Mouse (Mus musculus) heart, adult 11 months (tissue): ENCODE data around the gene Abhd10.

Source experiments
- DNase-seq: peaks from one replicate; pipeline ENCODE4 v3.0.0; 2022

Abhd10 gene

DNA sequence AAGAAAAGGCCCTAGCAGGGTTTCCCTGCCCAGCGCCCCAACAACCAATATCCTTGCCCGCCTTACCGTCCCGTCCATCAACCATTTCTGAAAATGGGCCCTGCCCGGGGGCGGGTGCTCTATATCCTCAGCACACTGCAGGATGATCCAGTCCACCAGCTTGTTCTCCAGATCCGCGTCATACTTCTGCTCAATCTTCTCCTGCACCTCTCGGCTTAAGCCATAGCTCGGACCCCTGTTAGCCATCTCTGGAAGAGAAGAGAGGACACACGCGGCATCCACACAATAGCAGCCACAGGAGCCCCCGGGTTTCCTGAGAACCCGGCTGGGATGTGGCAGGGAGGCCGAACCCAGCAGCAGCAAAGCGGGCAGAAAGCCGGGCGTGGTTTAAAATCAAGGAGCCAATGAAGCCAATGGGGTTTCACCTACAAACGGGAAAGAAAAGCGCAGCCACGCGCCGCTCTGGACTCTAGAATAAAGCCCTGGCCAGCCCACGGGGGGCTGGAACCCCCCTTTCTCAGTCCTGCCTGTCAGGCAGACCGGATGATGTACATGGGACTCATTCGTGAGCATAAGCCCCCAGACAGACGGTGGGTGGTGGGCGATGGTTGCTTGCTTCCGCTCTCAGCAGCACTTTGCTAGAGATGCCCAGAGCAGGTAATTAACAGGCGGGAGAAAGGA, 18.6 kb downstream of the Abhd10 start, which contains the start of gene Tagln3:
Gene Tagln3 (minus strand): TSS at position 548 of the 681 bp plus-strand sequence.
- DNase-seq = peak; percentile 87

DNA sequence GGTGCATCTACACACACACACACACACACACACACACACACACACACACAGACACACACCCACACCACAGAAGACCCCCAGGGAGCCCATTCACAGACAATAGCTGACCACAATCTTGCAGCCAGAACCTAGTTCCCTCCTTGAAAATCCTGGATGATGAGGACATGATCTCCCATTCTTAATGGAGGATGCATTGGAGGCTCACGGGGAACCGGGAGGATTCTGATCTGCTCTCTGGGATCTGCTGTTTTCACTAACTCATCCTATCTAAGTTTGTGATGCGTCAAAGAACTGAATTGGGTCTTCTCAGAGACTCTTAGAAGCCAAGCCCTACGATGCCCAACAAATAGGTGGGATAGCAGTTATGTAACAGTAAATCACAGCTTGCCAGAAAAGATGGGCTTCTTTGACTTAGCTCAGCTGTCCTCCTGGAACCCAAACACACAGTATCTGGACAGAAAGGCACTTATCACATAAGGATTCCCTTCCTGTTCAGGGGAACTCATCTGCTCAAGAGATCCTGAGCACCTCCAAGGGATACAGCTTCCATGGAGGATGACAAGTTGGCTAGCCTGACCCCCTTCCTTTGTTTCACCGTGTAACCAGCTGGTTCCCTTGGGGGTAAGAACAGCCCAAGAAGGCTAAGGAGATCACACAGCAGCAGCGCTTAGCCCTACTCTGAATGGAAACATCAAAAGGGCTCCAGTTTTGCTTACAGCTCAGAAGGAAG, 19.4 kb downstream of the Abhd10 start:
- peak; percentile 84 for DNase-seq

DNA sequence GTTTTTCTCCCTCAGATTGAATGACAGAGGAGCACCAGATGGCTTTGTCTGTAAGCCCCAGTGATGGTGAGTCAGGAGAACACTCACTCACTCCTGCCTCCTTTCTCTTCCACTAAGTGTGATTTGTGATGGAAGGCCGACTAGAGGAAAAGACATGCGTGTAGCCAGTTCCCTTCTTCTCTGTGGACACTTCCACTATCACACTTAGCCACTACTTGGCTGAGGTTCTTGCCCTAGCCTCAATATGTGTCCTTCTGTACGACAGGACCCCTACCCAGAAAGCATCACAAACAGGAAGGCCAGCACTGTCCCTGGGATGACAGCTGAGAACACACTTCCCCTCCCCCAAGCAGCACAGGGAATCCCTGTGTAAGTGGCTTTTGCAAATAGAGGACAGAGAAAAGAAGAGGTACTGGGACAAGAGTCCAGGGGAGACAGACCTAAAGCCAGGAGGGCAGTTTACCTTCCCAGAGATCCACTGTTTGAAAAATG, 20.2 kb downstream of the Abhd10 start:
- peak; percentile 67 for DNase-seq

DNA sequence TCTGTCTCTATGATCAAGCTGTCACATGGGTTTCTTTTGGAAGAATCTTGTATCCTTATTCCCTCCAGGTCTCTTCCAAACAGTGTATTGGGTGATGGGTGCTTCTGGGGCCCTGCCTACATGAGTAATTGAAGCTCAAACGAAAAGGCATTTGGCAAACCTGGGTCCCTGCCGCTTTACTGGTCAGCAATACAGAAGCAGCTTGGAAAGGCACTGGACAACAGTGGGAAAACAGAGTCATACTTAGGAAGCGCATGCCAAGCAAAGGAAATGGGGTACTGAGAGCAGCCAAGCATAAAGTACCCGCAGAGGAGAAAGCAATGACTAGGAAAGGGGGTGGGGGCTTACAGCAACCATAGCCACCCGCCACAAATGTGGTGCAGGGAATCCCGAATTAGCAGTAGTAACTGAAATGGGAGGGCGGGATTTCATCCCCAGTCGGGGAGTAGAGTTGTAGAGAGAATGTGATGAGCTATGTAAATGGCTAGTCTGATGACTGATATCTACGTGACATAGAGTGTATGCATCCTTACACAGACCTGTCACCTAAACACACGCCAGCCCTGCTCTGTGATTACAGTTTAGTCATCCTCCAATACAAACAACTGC, 22.6 kb downstream of the Abhd10 start:
- DNase-seq = peak; percentile 66

DNA sequence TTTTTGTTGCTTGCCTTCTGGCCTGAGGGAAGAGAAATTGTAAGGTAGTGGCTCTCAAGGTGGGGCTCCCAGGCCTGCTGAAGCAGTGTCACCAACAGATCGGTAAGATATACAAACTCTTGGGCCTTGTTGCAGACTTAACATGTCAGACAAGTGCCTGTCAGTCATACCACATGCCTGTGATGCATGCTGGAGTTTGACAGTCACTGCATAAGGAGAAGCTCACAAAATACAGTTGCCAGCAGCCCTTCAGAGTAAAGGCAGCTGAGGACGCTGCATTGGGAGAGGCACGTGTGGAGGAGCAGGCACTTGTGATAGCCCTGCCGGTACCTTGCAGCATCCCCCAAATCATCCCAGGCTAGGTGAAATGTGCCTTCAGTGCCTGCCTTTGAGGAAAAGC, 24.5 kb downstream of the Abhd10 start:
- DNase-seq = peak; percentile 79

DNA sequence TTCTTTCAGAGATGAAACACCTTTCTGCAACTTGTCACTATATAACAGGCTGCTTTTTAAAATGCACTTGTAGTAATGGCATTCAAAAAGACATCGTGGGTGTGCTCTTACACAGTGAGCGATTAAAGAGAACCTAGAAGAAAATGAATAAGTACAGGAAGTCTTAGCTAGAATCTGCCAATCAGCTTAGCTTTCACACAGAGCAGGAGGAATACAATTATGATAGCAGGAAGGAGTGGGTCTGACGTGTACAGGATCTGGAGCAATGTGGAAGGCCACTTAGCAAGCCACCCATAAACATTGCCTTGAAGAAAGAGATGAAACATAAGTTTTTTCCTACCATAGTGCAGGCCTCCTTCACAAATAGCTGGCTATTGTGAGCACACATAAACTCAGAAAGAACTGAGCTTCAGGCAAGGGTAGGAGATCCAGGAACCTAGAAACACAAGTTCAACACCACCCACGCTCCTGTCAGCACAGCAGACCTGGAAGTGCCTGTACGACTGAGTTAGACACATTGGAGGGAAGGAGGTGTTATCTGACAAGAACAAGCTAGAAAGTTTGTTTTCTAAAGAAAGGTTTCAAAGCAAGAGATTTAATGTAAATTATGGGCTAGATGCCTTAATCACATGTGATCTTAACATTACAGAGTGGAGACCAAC, 28.1 kb downstream of the Abhd10 start:
- no peak for DNase-seq

DNA sequence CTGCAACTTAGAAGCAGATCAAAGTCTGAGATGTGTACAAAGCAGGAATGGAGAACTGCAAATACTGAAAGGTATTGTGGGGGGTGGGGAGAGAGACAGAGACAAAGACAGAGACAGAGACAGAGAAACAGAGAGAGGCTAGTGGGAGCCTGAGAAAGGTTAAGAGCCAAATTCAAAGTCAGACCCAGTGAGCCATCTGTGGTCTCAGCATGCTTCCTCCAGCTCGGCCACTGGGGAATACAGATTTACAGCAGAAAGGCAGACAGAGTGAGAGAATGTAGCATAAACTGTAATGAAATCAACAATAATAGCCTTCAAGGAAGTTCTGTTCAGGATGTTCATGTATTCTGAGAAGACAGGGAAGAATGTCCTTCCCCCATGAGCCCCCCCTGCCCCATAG, 28.9 kb downstream of the Abhd10 start:
- peak; percentile 80 for DNase-seq

DNA sequence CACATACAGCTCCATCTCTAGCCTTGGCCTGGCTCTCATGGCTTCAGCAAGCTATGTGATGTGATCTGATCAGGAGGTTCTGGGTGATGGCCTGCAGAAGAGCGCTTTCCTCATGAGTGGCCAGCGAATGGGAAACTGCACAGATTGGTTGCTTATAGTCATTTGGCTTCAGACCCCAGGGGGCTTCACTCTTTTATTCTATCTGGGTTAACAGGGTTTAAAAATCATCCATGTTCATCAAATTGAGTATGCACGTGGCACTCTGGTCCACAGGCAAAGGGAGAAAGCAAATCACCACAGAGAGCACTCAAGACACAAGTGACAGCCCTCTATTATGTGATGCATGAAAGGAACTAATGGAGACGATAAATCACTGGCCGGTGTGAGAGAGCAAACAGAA, 29.5 kb downstream of the Abhd10 start:
- DNase-seq = no peak

DNA sequence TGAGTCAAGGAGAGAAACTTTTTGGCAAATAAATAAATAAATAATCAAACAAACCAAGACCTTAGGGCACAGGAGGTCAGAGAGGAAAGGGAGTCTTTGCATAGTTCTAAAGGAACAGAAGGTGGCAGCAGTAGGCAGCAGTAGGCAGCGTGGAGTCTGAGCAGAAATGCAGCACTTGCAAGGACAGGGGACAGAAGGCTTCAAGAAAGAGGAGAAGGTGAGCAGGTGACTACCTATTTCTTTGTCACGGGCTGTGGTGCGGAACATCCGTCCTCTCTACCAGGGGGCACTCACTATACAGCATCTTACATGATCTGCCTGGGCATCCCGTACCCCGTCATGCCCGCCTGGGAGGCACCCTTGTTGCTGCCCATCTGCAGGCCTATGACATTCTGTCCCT, 31.5 kb downstream of the Abhd10 start:
- no peak for DNase-seq

DNA sequence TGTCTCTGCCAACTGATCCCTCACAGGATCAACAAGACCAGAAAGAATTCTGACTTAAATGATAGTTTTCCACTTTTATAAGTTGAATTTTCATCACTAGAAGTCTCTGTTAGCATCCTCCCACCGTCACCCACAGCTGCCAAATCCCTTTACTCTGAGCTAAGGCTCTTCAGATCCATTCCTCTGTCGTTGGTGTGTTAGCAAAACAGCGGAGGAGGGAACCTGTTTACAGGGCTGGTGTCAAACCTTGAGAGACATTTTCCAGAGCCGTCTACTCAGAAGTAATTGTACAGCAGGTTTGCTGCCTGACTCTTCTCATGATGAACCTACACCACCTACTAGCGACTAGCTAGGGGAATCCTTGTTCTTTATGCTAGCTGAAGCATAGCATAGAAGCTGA, 43.5 kb downstream of the Abhd10 start:
- DNase-seq = no peak

DNA sequence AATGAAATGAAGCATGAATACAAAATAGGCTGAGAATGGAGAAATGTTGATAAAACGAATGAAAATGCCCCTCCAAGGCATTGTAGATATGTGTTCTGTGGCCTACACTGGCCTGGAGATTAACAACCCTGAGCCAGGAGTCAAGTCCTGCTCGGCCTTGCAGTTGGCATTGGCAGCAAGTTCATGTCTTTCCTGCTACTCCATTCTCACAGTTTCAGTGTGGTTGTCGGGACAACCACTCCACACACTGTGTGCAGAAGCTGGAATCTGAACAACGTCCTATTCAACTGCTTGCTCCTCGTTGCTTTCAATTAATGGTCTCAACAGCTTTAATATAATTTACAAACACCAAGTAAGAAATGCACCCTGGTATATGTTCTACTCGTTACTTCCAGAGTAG, 44.8 kb downstream of the Abhd10 start:
- DNase-seq = no peak

DNA sequence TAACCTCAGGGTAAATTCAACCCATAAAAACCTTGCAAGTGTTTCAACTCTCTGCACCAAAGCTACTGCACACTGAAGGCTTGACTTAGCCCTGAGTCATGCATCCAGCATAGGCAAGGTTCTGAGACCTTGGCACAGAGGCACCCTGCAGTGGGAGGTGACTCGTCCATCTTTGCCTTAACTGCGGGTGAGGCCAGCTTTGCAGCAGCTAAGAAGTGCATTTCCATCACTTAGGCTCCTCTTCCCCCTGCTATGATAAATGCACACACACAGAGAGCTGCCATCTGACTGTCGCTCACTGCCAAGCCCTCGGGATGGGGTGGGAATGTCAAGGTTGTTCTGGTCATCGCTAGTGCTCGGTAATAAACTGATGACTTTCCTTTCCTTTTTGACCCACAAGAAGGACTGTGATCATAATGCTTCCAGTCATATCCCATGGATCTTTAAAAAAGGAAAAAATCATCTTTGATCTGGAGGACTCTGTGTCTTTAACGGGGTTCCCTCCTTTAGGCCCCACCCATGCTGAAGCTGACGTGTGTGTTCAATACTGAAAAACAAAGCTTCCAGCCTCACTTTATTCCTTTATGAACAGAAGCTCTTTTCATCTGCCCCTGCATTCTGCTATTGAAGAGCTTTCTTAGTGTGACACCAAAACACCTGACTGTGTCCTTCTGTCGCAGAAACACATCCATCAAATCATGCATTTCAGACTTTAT, 47.2 kb downstream of the Abhd10 start:
- DNase-seq = no peak

DNA sequence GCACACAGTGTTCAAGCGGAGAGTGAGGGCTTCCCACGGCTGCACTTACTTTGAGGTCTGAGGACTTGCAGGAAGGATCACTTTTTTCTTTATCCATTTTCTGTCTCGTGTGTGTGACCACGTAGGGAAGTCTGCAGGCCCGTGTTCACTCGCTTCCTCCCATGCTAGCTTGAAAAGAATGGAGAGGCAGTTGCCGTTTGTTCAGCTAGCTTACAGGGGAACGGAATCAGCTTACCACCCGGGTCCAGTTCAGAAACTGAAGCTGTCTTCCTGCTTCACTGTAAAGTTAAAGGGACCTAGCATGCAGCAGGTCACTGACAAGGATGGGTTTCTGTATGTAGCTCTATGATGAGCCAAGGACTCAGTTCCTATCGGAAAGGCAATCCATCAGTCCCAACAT, 49.2 kb downstream of the Abhd10 start, which contains the start of gene Tmprss7:
Gene Tmprss7 (minus strand): TSS at position 101 of the 400 bp plus-strand sequence.
- DNase-seq = no peak

DNA sequence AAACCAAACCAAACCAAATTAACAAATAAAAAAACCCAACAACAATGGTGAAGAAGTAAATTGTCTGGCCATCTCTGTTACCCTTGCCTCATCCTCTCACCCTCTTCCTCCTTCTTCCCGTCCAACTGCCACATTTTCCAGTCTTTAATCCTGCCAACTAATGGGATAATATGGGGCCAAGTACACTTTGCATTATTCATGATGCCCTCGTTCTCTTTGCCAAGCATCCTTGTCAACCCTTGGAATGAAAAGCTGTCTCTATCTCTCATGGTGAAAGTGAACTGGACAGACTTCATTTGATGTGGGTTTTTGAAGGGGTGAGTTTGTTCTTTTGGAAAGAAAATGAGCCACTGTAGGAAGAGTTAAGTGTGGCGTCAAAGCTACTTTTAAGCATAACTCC, 49.9 kb downstream of the Abhd10 start:
- DNase-seq = no peak

DNA sequence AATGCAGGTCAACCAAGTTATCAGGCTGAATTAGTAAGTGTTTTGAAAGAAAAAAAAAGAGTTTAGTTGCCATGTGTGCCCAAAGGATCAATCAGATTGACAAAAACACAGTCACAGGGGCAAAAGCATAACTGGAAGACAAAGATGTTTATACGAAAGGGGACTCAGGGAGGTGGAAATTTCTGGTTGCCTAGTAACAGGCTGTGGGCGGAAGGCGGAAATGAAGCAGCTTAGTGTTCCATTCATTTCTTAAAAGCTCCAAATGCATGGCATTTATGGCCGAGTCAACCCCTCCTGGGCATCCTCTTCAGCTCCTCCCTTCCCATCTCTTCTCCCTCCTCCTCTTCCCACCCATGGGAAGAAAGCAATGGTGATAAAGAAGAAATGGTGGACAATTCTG, 52.6 kb downstream of the Abhd10 start:
- DNase-seq = no peak

DNA sequence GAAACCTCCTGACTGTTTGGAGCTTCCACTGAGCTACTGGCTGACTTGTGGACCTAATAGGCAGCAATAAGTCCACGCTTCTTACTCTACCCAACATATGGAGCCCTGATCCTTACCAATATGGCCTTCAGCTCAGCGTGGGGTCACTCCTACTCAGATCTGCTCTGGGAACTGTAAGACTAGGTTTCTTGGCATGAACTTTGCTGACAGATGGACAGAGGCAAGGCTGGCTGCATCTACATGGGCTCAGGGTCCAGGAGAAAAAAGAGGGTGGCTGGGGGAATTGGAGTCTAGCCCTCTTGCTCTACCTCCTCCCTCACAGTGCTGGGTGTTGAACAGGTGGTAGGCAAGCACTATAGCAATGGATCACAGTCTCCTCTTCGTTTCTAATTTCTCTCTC, 55.9 kb downstream of the Abhd10 start:
- DNase-seq = no peak

DNA sequence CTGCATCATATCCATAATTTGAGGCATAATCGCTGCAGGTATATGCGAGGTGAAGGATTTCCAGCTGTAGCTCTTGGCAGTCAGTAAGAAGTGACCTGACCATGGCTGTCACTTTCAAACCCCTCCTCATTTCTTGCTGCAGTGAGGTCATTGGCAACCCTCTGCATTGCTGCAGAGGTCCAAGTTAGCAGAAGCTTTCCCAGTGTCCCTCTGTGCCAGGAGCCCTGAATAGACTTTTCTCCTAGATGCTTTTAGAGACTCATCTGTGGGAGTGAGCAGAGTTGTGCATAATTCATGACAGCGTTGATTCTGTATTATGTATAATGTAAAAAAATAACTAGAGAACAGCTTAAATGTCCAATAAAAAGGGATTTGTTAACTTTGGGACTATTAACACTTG, 57.5 kb downstream of the Abhd10 start:
- no peak for DNase-seq

DNA sequence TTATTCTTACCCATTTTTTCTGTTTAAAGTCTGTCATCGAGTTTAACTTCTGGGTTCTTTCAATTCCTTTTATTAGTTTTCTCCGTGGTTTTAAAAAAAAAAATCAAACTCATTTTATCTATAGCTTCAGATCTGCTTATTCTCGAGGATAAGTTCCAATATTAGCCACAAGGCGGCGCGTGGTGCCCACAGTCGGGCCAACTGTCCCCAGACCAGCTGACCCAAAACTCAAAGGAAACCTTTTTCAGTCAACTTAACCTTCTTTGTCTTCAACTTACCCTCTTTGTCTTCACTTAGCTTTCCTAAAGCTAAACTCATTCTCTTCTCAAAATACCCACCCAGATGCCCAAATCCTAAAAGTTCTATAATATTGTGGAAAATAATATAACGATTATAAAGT, 57.9 kb downstream of the Abhd10 start:
- no peak for DNase-seq
